Mouse (Mus musculus) CH12.LX (cell line): ENCODE measurements at regions not wholly inside any gene's neighbourhood (a gene's known extent, or its start where the extent isn't known, plus 50 kb on each side); places are given as distances from the start of the nearest gene placed in this dataset.

Experiments
- DNase-seq: peaks from one replicate; pipeline ENCODE4 v3.0.0-alpha.2; 2013; ENCODE audit errors: extremely low read depth
- H3K27ac ChIP-seq: 2 replicates; pipeline ENCODE4 v1.5.1; 2012; ENCODE audit warnings: low read depth, mild to moderate bottlenecking, control low read depth, moderate library complexity; ENCODE audit not compliant: insufficient read depth
- H3K27me3 ChIP-seq: replicated peaks from 2 replicates; pipeline ENCODE3; 2012; ENCODE audit warnings: inconsistent platforms
- H3K36me3 ChIP-seq, 2 experiments: replicated peaks in 1 of 2; 2 replicates each; pipeline versions ENCODE3 to v1.6.1; 2012; ENCODE audit warnings: inconsistent platforms in 1 of 2, low read length in 1 of 2, mild to moderate bottlenecking in 1 of 2, mixed read lengths in 1 of 2, moderate library complexity in 1 of 2; ENCODE audit not compliant: control insufficient read depth in 1 of 2, insufficient read depth in 1 of 2
- H3K4me1 ChIP-seq, 2 experiments: 2 replicates each; pipeline ENCODE4 v1.6.1; 2012; ENCODE audit warnings: inconsistent platforms in 1 of 2, moderate library complexity in 1 of 2; ENCODE audit not compliant: insufficient read depth in 2 of 2, control insufficient read depth in 1 of 2
- H3K4me2 ChIP-seq: 2 replicates; pipeline ENCODE4 v1.6.1; 2012; ENCODE audit warnings: low read depth, mild to moderate bottlenecking, control low read depth; ENCODE audit not compliant: poor library complexity, insufficient read depth, severe bottlenecking
- H3K4me3 ChIP-seq, 3 experiments: fragments of 150-350 bp in 1 of 3; sonication (generic) in 1 of 3; replicated peaks in 1 of 3; 2 replicates each; pipeline versions ENCODE3 to v1.5.1; 2011 to 2012; ENCODE audit warnings: low read depth in 2 of 3, low read length in 2 of 3, mild to moderate bottlenecking in 2 of 3, moderate library complexity in 2 of 3, control low read depth in 1 of 3, improper control_type of control experiment in 1 of 3, inconsistent platforms in 1 of 3, mixed read lengths in 1 of 3; ENCODE audit not compliant: poor library complexity in 1 of 3
- H3K79me2 ChIP-seq: replicated peaks from 2 replicates; pipeline ENCODE4 v1.6.1; 2012; ENCODE audit warnings: mild to moderate bottlenecking, moderate library complexity; ENCODE audit not compliant: control insufficient read depth, poor library complexity, insufficient read depth, severe bottlenecking; ENCODE audit errors: extremely low read depth
- H3K9ac ChIP-seq: 2 replicates; pipeline ENCODE4 v1.6.1; 2012; ENCODE audit warnings: low read depth, mild to moderate bottlenecking, control low read depth, moderate library complexity; ENCODE audit not compliant: insufficient read depth
- H3K9me3 ChIP-seq: replicated peaks from 2 replicates; pipeline ENCODE3; 2012; ENCODE audit warnings: low read length, inconsistent platforms, mixed read lengths
- BHLHE40 ChIP-seq: IDR thresholded peaks from 2 replicates; pipeline ENCODE4 v1.6.1; 2011; ENCODE audit warnings: mild to moderate bottlenecking, low read depth, low read length, improper control_type of control experiment
- CHD1 ChIP-seq: IDR thresholded peaks from 2 replicates; pipeline ENCODE4 v1.6.1; 2012; ENCODE audit warnings: low read depth, low read length, improper control_type of control experiment, inconsistent platforms
- CTCF ChIP-seq, 2 experiments: IDR thresholded peaks in 1 of 2; conservative IDR thresholded peaks in 1 of 2; 2 replicates each; pipeline ENCODE4 v1.5.1; 2011 to 2012; ENCODE audit warnings: low read depth in 2 of 2, low read length in 2 of 2, improper control_type of control experiment in 1 of 2, inconsistent platforms in 1 of 2, mild to moderate bottlenecking in 1 of 2, moderate library complexity in 1 of 2
- IRF4 ChIP-seq: IDR thresholded peaks from 2 replicates; pipeline ENCODE4 v1.6.1; 2014; ENCODE audit warnings: low read depth, mild to moderate bottlenecking, inconsistent platforms, low read length, improper control_type of control experiment
- JUND ChIP-seq: conservative IDR thresholded peaks from 2 replicates; pipeline ENCODE4 v1.6.1; 2011; ENCODE audit warnings: low read depth, low read length, improper control_type of control experiment
- MEF2A ChIP-seq: IDR thresholded peaks from 2 replicates; pipeline ENCODE4 v1.6.1; 2014; ENCODE audit warnings: low read depth, mild to moderate bottlenecking, inconsistent platforms, low read length, improper control_type of control experiment, borderline replicate concordance
- MYC ChIP-seq: IDR thresholded peaks from 2 replicates; pipeline ENCODE4 v1.6.1; 2011; ENCODE audit warnings: low read depth, mild to moderate bottlenecking, improper control_type of control experiment, low read length
- NELFE ChIP-seq: IDR thresholded peaks from 2 replicates; pipeline ENCODE4 v1.6.1; 2011; ENCODE audit warnings: low read depth, low read length, improper control_type of control experiment
- NRF1 ChIP-seq: IDR thresholded peaks from 2 replicates; pipeline ENCODE4 v1.6.1; 2014; ENCODE audit warnings: low read depth, mild to moderate bottlenecking, inconsistent platforms, low read length, improper control_type of control experiment, moderate library complexity
- POLR2A ChIP-seq: IDR thresholded peaks from 2 replicates; pipeline ENCODE4 v1.6.1; 2011; ENCODE audit warnings: low read depth, mild to moderate bottlenecking, improper control_type of control experiment, low read length
- POLR2AphosphoS2 ChIP-seq: IDR thresholded peaks from 2 replicates; pipeline ENCODE4 v1.6.1; 2011; ENCODE audit warnings: low read depth, low read length, improper control_type of control experiment
- RCOR1 ChIP-seq: conservative IDR thresholded peaks from 2 replicates; pipeline ENCODE4 v1.6.1; 2012; ENCODE audit warnings: low read depth, mild to moderate bottlenecking, inconsistent platforms, low read length, improper control_type of control experiment
- SMC3 ChIP-seq: IDR thresholded peaks from 2 replicates; pipeline ENCODE4 v1.6.1; 2011; ENCODE audit warnings: low read depth, low read length, improper control_type of control experiment
- ZC3H11A ChIP-seq: IDR thresholded peaks from 2 replicates; pipeline ENCODE4 v1.6.1; 2012; ENCODE audit warnings: low read depth, mild to moderate bottlenecking, inconsistent platforms, low read length, improper control_type of control experiment
- ZKSCAN1 ChIP-seq: IDR thresholded peaks from 2 replicates; pipeline ENCODE4 v1.6.1; 2012; ENCODE audit warnings: low read depth, inconsistent platforms, low read length, improper control_type of control experiment, borderline replicate concordance
- ZMIZ1 ChIP-seq: IDR thresholded peaks from 2 replicates; pipeline ENCODE4 v1.6.1; 2012; ENCODE audit warnings: low read depth, mild to moderate bottlenecking, inconsistent platforms, low read length, improper control_type of control experiment
- ZNF384 ChIP-seq: IDR thresholded peaks from 2 replicates; pipeline ENCODE4 v1.6.1; 2012; ENCODE audit warnings: low read depth, low read length, improper control_type of control experiment, inconsistent platforms
- dilution Hi-C: fragments of 300-500 bp; cut with MboI; formaldehyde crosslinking; loops from 2 replicates; pipeline ENCODE4 v1.14.3; 2020; ENCODE audit warnings: low sequenced_read_pairs; ENCODE audit not compliant: extremely low pct_unique_long_range_greater_than_20kb, extremely low pct_ligation_motif_present
- in situ Hi-C: fragments of 300-500 bp; cut with MboI; formaldehyde crosslinking; loops from 3 replicates; pipeline ENCODE4 v1.14.3; 2019; ENCODE audit warnings: low sequenced_read_pairs, low pct_ligation_motif_present, low pct_unique_long_range_greater_than_20kb, mixed read lengths

DNA sequence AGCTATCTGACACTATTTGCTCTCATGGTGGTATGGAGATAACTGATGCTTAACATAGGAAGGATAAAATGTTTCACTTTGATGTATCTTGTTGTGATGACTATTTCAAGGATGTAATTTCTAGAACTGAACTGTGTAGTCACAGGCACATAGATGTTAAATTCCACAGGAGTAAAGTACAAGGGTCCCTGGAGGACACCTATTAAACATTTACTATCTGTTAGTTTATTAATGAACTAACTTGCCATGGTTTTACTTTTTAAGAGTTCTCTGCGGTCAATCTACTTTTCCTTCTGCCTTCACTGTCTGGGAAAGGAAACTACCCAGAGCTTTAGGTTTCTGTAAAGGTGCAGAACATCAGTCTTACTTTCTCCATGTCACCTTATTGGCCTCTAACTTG is 198.5 kb upstream of the Fut9 start:
- Histone ChIP-seq H3K27ac (no peak overlapping the region), H3K4me2 (no peak overlapping the region), H3K4me1 (no peaks in the 10 kb centered on the region), H3K79me2 (no peaks in the 10 kb centered on the region), H3K4me3 (no peak overlapping the region), H3K9me3 (no peaks in the 10 kb centered on the region), H3K9ac (no peak overlapping the region), H3K36me3 (no peaks in the 10 kb centered on the region), H3K27me3 (no peaks in the 10 kb centered on the region)
- DNase-seq = no peak
- dilution Hi-C loops = no loop called here
- TF ChIP-seq MEF2A (no peak), POLR2AphosphoS2 (no peak), ZMIZ1 (no peak), POLR2A (no peak), MYC (no peak), NRF1 (no peak), JUND (no peak), RCOR1 (no peak), ZNF384 (no peak)
- in situ Hi-C loops = no loop called here

DNA sequence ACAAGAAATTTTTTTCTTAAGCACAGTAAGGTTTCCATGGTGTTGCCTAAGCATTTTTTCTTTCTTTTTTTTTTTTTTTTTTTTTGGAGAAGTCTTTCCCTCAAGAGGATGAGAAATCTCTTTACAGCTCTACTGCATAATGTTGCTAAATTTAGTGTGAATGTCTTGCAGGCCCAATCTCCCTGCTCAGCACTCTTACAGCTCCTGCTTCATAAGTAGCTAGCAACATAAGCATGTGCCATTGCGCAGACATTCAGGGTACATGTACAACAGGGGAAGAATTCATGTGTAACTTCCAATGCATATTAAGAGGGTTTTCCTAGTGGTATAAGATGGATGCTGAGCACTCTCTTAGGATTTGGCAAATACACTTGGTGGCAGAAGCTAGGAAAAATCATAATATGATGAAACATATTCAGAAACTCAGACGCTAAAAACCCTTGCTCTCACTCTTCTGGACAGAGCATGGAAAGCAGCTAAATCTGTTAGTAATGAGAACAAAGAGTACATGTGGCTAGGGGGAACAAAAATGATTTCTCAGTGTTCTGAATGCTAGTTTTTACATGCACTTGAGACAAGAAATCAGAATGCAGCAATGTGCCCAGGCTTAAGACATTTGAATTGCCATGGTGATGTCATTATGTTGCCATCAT is 155.8 kb upstream of the Fut9 start:
- TF ChIP-seq IRF4 = no peak
- TF ChIP-seq ZC3H11A = no peak
- no peak for TF ChIP-seq CHD1
- no peak for TF ChIP-seq NELFE
- no peak for TF ChIP-seq BHLHE40
- no peak for TF ChIP-seq SMC3
- TF ChIP-seq RCOR1 = no peak
- TF ChIP-seq ZMIZ1 = no peak
- no peak for TF ChIP-seq ZKSCAN1
- no peak for TF ChIP-seq CTCF (conservative IDR thresholded peaks at IDR 0.05 in 1 of 2, IDR thresholded peaks at IDR 0.05 in 1 of 2; ENCODE audit: low read depth in 2 of 2, low read length in 2 of 2)
- no peak for TF ChIP-seq POLR2A
- no peak for TF ChIP-seq POLR2AphosphoS2
- TF ChIP-seq, all 38 proteins: peak for 0
- no peak overlapping the region for H3K9ac ChIP-seq
- dilution Hi-C loops (no loop called here), in situ Hi-C loops (no loop called here)
- H3K9me3 ChIP-seq = no peaks in the 10 kb centered on the region
- no peak overlapping the region for H3K4me3 ChIP-seq
- no peak overlapping the region for H3K4me2 ChIP-seq
- H3K27ac ChIP-seq = no peak overlapping the region
- H3K27me3 ChIP-seq = no peaks in the 10 kb centered on the region
- DNase-seq = no peak
- H3K4me1 ChIP-seq = no peaks in the 10 kb centered on the region
- no peaks in the 10 kb centered on the region for H3K79me2 ChIP-seq
- H3K36me3 ChIP-seq = no peaks in the 10 kb centered on the region
